Mouse (Mus musculus) layer of hippocampus, adult 8-10 months (tissue): Measurements from ENCODE around the gene Aarsd1. TPM values are rescaled to one million over a fixed set of nuclear protein-coding genes. Genes with fewer than 3 reads are reported as not detected.
"Not testable (repeated sequence)": the region's sequence is repeated elsewhere in the genome, so short reads cannot be mapped to it uniquely, and the experiment has no call there.

Experiments
- DNase-seq, 2 experiments: peaks; one replicate each; pipeline ENCODE4 v3.0.0; 2022; ENCODE audit warnings: low spot score in 2 of 2
- total RNA-seq, 4 experiments: library from RNA; stranded (reverse); gene quantifications; 2 replicates each; pipeline ENCODE4 v1.2.4; 2022

Gene Aarsd1
- total RNA-seq, 4 experiments from 2014 or later: 47.6 to 54.3 (median 48.9) TPM

DNA sequence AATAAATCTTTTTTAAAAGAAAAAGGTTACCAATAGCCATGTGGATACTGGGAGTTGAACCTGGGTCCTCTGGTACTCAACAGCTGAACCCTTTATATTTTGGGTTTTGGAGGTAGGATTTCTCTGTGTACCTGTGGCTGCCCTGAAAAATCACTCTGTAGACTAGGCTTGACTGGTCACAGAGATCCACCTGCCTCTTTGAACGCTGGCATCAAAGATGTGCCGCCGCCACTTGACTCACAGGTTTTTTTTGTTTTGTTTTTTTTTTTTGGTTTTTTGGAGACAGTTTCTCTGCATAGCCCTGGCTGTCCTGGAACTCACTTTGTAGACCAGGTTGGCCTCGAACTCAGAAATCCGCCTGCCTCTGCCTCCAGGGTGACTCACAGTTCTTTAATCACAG lies 30.4 kb upstream of the Aarsd1 start:
- DNase-seq: no peak

DNA sequence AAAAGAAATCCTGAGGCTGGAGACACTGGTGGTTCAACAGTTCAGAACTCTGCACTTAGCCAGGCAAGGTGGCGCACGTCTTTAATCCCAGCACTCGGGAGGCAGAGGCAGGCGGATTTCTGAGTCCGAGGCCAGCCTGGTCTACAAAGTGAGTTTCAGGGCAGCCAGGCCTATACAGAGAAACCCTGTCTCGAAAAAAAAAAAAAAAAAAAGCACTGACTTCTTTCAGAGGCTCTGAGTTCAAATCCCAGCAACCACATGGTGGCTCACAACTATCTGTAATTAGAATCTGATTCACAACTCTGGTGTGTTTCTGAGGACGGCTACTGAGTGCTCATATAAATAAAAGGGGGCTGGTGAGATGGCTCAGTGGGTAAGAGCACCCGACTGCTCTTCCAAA lies 29.4 kb upstream of the Aarsd1 start:
- not testable (repeated sequence) for DNase-seq

DNA sequence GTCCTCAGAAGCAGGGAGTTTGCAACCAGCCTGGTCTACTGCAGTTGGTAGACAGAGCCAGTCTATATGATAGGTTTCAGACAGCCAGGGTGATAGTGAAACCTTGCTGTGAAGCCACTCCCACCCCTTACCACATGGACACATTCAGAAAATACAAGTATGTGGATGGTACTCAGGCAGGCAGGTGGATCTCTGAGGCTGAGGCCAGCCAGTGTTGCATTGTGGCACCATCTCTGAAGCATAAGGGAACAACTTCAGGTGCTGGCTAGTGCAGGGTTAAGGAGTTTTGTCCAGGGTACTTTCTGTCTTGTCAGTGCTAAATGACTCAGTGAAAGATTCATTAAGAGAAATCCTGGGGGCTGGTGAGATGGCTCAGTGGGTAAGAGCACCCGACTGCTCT lies 28.9 kb upstream of the Aarsd1 start:
- DNase-seq: no peak

DNA sequence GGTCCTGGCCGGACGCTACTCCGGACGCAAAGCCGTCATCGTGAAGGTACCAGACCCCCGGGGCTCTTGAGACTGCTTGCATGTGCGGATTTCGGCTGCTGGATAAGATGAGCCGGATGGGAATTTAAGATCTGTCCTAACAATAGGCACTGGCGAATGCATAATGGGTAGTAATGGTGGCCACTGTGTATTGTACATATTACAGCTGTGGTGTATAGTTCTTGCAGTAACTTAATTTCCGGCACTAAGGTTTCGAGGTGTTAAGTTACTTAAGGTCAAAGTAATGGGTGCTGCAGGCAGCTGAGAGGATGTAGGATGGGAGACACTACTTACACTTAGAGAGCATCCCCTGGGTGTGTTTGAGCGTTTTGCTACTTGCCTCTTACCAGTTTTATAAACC lies 25.3 kb upstream of the Aarsd1 start:
- DNase-seq: no peak

DNA sequence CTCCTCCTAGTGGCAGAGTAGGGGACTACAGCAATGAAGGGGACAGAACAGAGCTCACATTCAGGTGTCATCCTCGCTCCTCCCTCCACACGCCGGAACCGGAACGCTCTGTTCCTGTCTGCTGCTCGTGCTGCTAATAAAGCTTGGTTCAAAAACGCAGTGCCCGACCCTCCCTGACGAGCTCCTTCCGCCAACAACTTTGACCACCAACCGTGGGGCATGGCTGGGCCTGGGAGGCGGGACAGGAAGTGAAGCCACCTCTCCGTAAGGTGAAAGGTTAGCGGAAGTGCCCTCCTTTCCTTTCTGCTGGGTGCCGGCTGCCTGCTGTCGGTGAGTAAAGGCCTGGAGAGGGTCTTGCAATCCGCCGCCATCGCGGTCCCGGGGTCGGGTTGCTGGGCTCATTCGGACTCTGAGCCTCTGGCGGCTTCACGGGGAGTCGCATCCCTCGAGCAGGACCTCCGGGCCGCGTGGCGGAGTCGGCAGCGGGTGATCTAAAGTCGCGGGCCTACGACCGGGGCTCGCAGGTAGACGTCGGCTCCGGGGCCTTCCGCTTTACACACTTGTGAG lies 24.8 kb upstream of the Aarsd1 start, which contains the start of gene Rpl27:
Rpl27 (plus strand) TSS at position 172 of the 567 bp plus-strand sequence.
- DNase-seq: peak; percentile 98

DNA sequence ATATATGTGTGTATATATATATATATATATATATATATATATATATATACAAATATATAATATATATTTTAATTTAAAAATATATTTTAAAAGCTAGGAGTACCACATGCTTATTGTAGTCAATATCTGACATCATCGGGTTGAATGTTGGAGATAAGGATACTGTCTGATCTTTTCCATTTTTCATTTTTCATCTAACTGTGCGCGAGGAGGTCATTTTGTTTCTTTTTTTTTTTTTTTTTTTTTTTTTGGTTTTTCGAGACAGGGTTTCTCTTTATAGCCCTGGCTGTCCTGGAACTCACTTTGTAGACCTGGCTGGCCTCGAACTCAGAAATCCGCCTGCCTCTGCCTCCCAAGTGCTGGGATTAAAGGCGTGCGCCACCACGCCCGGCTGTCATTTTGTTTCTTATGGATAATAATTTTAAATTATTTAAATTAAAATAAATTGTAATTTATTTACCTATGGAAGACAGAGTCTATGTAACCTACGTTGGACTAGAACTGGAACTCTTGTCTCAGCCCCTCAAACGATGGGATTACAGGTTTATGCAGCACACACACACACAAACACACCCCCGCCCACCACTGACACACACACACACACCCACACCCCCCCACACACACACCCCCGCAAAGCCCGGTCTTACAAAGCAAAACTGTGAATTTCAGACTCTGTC lies 24.2 kb upstream of the Aarsd1 start:
- DNase-seq: not testable (repeated sequence)

DNA sequence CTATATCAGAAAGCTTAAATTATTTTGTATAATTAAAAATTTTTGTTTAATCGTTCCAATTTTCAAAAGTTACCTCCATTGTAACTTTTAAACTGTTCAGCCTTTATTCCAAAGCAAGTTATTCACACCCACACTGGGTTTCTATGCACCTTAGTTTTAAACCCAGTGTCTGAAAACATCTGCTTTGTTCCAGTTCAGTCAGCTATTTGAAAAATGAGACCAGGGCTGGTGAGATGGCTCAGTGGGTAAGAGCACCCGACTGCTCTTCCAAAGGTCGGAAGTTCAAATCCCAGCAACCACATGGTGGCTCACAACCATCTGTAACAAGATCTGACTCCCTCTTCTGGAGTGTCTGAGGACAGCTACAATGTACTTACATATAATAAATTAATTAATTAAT lies 20.6 kb upstream of the Aarsd1 start:
- not testable (repeated sequence) for DNase-seq

DNA sequence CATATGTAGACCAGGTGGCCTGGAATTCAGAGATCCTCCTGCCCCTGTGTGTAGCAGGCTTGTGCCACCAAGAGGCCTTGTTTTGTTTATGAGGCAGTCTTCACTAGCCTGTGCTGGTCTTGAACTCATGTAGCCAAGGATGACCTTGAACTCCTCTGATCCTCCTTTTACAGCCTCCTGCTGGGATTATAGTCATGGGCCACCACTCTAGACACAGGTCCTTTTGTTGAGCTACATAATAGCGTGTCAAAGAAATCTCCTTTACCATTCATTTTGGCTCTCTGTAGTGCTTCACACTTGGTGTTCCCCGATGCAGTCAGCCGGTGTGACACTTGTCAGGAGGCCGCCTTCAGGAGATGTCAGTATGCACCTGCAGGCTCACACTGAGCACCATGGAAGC lies 19.5 kb upstream of the Aarsd1 start:
- no peak for DNase-seq

DNA sequence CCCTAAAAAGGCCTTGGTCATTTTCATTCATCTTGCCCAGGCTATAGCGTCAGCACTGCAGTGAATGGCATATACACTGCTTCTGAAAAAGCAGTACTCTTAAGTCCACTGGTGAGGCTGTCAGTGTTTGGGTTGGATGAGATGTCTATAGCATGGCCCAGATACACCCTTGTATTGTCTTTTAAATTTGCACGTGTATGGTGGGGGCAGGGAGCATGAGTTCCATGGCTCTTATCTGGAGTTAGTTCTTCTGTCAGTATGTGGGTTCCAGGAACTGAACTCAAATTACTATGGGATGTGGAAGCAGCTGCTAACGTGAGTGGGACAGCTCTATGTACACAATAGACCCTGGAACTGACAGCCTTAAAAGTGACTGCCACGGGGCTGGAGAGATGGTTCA lies 18.4 kb upstream of the Aarsd1 start:
- DNase-seq: no peak

DNA sequence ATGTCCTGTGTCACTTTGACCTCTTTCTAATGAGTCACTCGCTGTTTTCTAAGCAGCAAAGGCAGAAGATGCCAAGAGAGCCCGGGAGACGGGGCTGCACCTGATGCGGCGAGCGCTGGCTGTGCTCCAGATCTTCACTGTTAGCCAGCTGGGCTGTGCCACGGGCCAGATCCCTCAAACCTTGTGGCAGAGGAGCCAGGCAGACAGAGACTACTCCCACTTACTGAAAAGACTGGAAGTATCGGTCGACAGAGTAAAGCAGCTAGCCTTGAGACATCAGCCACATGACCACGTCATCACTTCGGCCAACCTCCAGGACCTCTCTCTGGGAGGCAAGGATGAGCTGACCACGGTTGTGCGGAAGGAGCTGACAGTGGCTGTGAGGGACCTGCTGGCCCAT lies 16.0 kb upstream of the Aarsd1 start:
- DNase-seq: no peak

DNA sequence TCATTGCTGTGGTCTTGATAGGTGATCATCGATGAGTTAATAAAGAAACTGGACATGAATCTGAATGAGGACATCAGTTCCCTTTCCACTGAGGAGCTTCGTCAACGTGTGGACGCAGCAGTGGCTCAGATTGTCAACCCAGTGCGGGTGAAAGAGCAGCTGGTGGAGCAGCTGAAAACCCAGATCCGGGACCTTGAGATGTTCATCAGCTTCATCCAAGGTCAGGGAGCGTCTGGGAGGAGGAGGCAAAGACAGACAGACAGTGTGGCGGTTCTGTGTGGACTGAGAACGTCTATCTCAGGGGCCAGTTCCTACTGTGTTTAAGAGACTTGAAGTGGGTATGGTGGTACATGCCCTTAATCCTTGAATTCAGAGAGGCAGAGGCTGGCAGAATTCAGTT lies 13.9 kb upstream of the Aarsd1 start:
- DNase-seq: no peak

DNA sequence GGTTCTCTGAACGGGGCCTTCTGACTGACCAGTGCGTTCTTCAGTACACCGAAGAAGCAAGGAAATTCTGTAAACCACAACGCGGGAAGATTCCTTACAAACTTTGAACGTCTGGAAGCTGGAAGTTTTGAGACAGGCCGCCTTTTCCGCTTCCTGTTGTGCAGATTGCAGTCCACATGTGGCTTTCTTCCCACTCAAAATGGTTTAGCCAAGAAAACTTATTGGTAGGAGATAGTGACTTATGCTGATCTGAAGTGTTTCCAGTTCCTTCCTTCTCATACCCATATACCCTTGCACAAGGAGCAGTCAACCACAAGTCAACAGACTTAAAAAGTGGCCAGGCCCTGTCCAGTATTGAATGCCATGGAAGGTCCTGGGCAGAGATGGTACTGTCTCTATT lies 8.8 kb upstream of the Aarsd1 start:
- no peak for DNase-seq

DNA sequence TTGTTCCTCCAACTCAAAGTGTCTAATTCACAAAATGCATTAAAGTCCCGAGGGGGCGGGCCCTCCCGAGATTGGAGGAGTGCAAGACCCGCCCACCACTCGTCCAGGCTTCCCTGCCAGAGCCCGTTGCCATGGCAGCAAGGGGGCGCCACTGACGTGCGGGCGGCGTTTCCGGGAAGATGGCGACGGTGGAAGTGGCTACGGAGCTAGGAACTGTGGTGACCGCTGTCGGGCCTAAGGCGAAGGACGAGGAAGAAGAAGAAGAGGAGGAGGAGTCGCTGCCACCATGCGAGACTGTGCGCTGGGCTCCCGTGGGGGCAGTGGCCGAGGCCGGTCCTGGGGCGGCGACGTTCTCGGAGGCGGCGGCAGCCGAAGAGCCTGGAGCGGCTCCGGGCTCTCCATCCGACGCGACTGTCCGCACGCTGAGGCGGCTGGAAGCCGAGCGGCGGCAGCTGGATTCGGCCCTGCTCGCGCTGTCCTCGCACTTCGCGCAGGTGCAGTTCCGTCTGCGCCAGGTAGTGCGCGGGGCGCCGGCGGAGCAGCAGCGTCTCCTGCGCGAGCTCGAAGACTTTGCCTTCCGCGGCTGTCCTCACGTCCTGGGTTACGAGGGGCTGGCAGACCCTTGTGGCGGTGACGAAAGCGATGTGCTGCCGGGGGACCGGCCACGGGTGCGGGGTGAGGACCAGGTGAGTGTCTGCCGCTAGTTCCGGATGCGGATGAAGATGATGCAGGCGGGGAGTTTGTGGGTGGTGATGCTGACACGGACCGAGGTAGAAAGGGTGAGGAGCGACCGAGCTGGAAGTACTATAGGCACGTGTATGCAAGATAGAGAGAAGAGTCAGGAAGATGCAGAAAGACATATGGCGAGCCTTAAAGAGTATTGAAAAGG lies 7.8 kb upstream of the Aarsd1 start, which contains the start of the genes Rundc1 and Ptges3l:
Rundc1 (plus strand) TSS at position 161 of the 889 bp plus-strand sequence.
Ptges3l (minus strand) TSS at position 409 of the 889 bp plus-strand sequence.
- DNase-seq: peak; percentile 95 to 96

DNA sequence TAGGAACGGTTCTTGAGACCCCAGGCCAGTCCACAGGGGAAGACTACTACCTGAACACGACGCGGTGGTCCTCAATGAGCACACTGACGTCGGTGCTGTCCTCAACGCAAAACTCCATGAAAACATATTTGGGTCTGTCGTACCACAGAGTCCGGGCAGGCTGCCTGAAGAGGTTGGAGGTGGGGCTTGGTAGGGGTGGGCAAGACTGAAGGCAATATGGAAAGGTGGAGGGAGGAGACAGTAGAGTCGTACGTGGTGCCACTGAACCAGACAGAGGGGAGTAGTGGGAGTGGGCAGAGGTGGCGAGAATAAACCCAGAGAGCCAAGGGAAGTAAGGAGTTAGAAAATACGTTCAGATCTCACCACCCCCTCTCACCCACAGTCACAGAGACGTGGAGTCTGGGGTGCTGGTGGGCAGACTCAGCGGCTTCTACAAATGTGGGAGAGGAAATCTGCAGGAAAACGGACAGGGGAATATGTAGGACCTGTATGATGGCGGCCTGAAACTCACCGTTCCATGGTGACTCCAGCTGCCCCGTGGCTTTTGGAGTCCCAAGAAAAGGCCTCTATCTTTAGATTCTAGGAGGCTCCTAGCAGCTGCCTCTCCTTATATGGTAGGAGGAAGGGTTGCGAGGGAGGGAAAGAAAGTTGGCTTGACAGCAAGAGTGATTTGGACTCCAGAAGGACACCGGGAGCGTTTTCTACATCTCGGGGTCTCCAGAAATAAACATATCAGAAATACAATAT lies 6.9 kb upstream of the Aarsd1 start, which contains the start of gene Gm27029:
Gm27029 (minus strand) TSS at position 692 of the 747 bp plus-strand sequence.
- no peak for DNase-seq

DNA sequence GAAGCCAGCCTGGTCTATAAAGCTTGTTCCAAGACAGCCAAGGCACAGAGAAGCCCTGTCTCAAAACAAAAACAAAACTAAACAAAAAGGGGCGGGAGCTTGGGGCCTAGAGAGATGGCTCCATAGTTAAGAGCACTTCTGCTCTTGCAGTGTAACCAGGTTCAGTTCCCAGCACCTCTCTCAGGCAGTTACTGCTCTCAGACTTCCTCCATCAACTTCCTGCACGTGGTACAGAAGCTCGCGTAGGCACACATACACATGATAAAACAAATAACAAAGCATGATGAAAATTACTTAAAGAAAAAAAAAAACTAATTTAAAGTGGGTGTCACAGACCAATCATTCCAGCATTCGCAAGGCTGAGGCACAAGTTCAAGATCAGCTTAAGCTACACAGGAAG lies 2.7 kb upstream of the Aarsd1 start:
- DNase-seq: no peak

DNA sequence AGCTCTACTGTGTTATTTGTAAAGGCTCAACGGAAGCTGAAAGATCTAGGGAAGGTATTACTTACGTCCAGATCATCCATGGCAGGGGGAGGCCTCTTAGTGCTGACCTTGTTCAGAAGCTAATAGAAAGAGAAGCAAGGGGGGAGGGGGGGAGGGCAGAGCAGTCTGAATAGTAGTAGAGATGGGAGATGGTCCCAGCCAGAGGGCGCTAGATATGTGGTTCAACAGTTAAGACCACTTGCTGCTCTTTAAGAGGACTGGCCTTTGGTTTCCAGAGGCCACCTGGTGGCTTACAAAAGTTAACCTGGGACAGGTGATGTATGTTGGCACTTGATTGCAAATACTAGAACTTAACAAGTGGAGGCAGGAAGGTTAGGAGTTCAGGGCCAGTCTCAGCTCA lies 2.2 kb upstream of the Aarsd1 start:
- DNase-seq: no peak

DNA sequence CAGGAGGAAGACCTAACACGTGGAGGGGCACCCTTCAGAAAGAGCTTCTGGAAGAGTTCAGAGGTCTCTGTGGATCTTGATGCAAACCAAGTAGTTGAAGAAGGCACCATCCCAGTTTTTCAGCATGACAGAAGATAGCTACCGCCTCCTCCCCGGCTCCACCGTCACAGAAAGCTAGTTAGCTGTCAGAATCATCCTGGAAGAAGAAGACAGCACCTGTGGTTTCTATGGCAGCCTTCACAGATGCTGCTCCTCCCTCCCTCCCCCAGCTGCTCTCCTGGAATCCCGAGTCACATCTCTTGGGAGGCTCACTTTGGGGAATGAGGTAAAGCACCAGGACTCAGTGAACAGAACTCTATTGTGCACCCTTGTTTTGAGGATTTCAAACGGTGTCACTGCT lies 1.6 kb upstream of the Aarsd1 start:
- DNase-seq: no peak

DNA sequence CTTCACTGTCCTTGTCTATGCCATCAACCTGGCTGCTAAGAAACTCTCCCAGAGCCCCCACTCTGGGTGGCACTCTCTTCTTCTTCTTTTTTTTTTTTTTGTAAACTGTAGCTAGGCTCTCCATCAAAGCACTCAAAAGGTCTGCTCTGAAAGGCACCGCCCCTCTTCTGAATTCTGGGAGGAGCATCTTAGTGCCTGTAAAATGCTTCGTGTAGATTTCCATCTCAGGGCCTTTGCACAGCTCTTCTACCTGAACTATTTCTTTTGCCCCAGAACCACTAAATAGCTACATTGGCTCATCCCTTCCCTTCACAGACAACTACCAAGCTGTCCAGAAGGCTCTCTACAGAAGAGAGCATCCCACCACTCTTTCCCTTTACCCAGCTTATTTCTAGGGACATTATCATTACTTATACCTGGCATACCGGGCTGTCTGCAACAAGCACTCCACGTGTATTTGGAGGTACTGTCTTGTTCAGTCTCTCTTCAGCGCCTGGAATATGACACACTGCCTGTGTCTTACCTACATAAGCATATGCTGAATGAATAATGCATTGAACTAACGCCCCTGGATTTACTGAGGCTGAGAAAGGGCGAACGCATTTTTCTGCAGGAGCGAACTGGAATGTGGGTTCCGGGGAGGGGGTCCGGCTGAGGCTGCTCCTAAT lies 848 bp downstream of the Aarsd1 start:
- DNase-seq: no peak

DNA sequence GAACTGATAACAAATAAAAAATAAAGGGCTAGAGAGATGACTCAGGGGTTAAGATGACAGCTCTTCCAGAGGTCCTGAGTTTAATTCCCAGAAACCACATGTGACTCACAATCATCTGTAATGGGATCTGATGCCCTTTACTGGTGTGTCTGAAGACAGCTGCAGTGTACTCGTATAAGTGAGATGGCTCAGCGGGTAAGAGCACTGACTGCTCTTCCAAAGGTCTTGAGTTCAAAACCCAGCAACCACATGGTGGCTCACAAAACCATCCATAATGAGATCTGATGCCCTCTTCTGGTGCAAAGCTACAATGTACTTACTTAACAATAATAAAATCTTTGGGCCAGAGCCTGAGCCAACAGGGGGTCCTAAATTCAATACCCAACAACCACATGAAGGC lies 2.1 kb downstream of the Aarsd1 start:
- DNase-seq: no peak

DNA sequence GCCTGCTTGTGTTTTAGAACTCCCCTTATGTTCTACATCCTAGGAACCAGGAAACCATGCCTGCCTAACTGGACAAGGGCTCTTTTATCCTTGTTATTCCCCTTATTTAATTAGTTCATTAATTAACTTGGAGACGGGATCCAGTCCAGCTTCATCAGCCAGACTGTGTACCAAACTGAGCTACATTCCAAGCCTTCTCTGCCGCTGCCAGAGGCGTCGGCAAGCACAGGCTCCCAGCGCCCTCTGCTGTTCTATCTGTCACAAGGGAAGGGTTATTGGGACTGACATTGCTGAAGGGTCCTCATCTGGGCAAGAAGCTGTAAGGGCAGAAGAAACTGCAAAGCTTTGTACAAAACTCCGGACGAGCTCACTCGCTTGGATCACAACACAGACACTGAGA lies 22.3 kb downstream of the Aarsd1 start:
- DNase-seq: peak; percentile 69 to 75

DNA sequence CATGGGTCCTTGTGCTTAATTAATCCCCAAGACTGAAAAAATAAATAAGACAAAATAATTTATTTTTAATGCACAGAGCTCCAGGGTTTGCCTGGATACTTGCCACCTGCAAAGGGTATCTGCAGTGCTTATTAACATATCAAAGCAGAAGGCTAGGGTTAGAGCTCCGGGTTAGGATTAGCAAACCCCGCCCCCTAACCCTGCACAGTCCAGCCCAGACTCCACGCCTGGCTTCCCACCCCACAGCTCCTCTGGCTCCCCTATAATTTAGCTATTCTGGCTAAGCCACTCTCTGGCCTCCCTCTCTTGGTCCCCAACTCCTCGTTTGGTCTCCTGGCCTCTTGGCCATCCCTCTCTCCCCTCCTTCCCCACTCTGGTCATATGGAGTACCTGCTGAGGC lies 35.6 kb downstream of the Aarsd1 start:
- DNase-seq: no peak
